Mouse (Mus musculus) lung, adult 2 months (tissue): ENCODE measurements around the gene Wbp1l.
A peak's percentile ranks its signal among the peaks of the same experiment; 100 is the strongest.

Experiments
- CTCF ChIP-seq: fragments of 200-500 bp; IDR thresholded peaks from 2 replicates; pipeline ENCODE4 v1.5.1; 2011; ENCODE audit warnings: mild to moderate bottlenecking, low read length, control low read depth; ENCODE audit not compliant: insufficient read depth
- POLR2A ChIP-seq: fragments of 200-500 bp; IDR thresholded peaks from 2 replicates; pipeline ENCODE4 v1.6.1; 2011; ENCODE audit warnings: low read depth, mild to moderate bottlenecking, control low read depth, low read length, borderline replicate concordance; ENCODE audit errors: extremely low read depth

DNA sequence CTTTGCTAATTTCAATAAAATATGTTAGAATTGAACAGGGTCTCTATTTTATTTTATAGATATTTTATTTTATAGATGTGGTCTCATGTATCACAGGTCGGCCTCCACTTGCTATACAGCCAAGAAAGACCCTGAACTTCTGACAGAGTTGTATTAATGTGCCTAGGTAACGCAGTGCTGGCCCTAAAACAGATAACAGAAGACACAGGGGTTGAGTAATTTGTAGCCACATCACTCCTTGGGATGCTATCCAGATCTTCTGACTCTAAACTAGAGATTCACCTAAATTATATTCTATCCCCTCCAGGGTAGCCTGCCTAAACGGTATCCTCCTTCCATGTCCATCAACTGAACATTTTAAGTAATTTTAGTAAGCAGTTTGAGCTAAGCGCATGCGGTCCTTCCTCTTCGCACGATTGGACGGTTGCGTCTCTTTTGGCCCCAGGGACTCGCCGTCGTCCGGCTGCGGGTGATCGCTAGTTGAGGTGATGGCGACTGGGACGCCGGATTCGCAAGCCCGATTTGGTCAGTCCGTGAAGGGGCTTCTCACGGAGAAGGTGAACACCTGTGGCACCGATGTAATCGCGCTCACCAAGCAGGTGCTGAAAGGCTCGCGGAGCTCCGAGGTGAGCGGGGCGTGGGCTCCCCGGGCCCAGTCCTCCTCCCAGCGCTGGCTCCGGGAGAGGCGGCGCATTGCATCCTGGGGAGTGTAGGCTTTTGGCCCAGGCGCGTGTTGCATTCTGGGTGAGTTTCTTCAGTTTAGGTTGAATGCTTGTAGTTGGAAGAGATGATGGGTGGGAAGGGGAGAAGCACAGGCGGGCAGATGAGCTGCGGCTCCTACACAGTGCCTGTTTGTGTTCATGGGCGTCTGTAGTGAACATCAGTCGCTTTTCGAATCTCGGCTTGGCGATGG lies 90.8 kb downstream of the Wbp1l start, which contains the start of gene Borcs7:
- TF ChIP-seq CTCF (no peak), POLR2A (peak; percentile 56; the same call in 1 of the 2 replicates)
